In the genomic region with DNA sequence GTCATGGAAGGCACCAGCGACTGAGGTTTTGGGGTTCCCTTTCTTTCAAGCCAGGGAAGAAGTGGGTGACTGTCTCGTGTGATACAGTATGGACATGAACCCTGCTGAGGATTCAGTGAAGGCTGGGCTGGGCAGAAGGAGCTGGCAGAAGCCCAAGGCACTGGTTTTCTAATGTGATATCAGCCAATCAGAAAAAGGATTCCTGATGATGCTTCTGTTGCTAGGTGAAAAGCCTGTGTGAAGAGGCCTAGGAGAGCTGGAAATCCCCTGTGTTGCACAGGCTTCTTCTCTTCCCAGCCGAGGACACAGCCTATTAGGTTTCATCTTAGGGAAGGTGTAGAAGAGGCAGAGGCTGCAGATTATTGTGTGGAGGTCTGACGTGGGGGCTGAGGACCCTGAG, we compare ENCODE assay signal across 7 mouse cellular contexts. TPM values are rescaled to one million over a fixed set of nuclear protein-coding genes. Genes with fewer than 3 reads are reported as not detected.
DNase-seq lines count a peak whose midpoint lies in the region; ATAC-seq and TF ChIP-seq lines count a peak whose summit lies in the region.

No protein-coding gene starts in this region.

- H3K4me3 ChIP-seq in forebrain, embryonic 16.5 days (replicated peaks; ENCODE audit: low read length) = no peak overlapping the region
- no peak overlapping the region for H3K4me3 ChIP-seq in hindbrain, embryonic 15.5 days
- H3K4me3 ChIP-seq in midbrain, embryonic 12.5 days = no peak overlapping the region

- peak; percentile 76 for DNase-seq in NIH3T3 (ENCODE audit: low read depth)
- DNase-seq in brain, embryonic 14.5 days (ENCODE audit: low read depth) = peak; percentile 89
- peak; percentile 77 to 81 for DNase-seq in layer of hippocampus, postnatal 10 days (ENCODE audit: low spot score in 2 of 2)
- DNase-seq in right cerebral cortex, postnatal 36 days (ENCODE audit: low spot score in 2 of 2) = peak; percentile 24 to 52

- TF ChIP-seq POLR2A in brain, embryonic 14.5 days (IDR thresholded peaks at IDR 0.05; ENCODE audit: borderline replicate concordance, extremely low read depth, insufficient read depth, insufficient read length, poor library complexity, severe bottlenecking) = no peak

- H3K9me3 ChIP-seq in forebrain, embryonic 16.5 days (ENCODE audit: control insufficient read depth, low read length) = no peaks in the 10 kb centered on the region
- H3K9me3 ChIP-seq in hindbrain, embryonic 15.5 days = no peaks in the 10 kb centered on the region
- H3K9me3 ChIP-seq in midbrain, embryonic 12.5 days = no peaks in the 10 kb centered on the region

- H3K9ac ChIP-seq in forebrain, embryonic 16.5 days (replicated peaks; ENCODE audit: low read depth, low read length) = no peak overlapping the region
- H3K9ac ChIP-seq in hindbrain, embryonic 15.5 days = no peak overlapping the region
- no peak overlapping the region for H3K9ac ChIP-seq in midbrain, embryonic 12.5 days (replicated peaks)

- peaks cover 15% of the 10 kb centered on the region for H3K27me3 ChIP-seq in forebrain, embryonic 16.5 days (replicated peaks; ENCODE audit: control insufficient read depth, insufficient read depth, low read length)
- peaks cover 31% of the 10 kb centered on the region for H3K27me3 ChIP-seq in hindbrain, embryonic 15.5 days
- H3K27me3 ChIP-seq in midbrain, embryonic 12.5 days = peaks cover 28% of the 10 kb centered on the region

- H3K27ac ChIP-seq in forebrain, embryonic 16.5 days (ENCODE audit: low read length) = no peak overlapping the region
- no peak overlapping the region for H3K27ac ChIP-seq in hindbrain, embryonic 15.5 days (replicated peaks)
- H3K27ac ChIP-seq in midbrain, embryonic 12.5 days (replicated peaks) = no peak overlapping the region

- H3K4me2 ChIP-seq in forebrain, embryonic 16.5 days (ENCODE audit: low read length) = no peak overlapping the region
- H3K4me2 ChIP-seq in hindbrain, embryonic 15.5 days = no peak overlapping the region
- no peak overlapping the region for H3K4me2 ChIP-seq in midbrain, embryonic 12.5 days (replicated peaks)

- H3K36me3 ChIP-seq in forebrain, embryonic 16.5 days (ENCODE audit: control insufficient read depth, insufficient read depth) = no peaks in the 10 kb centered on the region
- H3K36me3 ChIP-seq in hindbrain, embryonic 15.5 days = no peaks in the 10 kb centered on the region
- H3K36me3 ChIP-seq in midbrain, embryonic 12.5 days = no peaks in the 10 kb centered on the region

- H3K4me1 ChIP-seq in forebrain, embryonic 16.5 days (replicated peaks; ENCODE audit: control insufficient read depth, insufficient read depth, low read length) = peaks cover 17% of the 10 kb centered on the region
- H3K4me1 ChIP-seq in hindbrain, embryonic 15.5 days (replicated peaks) = peaks cover 22% of the 10 kb centered on the region
- peaks cover 16% of the 10 kb centered on the region for H3K4me1 ChIP-seq in midbrain, embryonic 12.5 days

- ATAC-seq in forebrain, embryonic 16.5 days = peak; percentile 69
- peak; percentile 74 for ATAC-seq in hindbrain, embryonic 15.5 days (ENCODE audit: low FRiP score, low read depth)
- peak; percentile 56 for ATAC-seq in midbrain, embryonic 12.5 days (ENCODE audit: low FRiP score, low read depth)

- no peak for TF ChIP-seq CTCF in brain, embryonic 14.5 days (IDR thresholded peaks at IDR 0.05; ENCODE audit: borderline replicate concordance, extremely low read depth, insufficient read depth, insufficient read length)

- 20% methylated on average over 4 of the region's 4 CpGs for WGBS in forebrain, embryonic 16.5 days
- 22% methylated on average over 4 of the region's 4 CpGs for WGBS in hindbrain, embryonic 15.5 days
- 31% methylated on average over 4 of the region's 4 CpGs for WGBS in midbrain, embryonic 12.5 days

RNA-seq across cellular contexts. Expression of a gene that starts 4.0 kb away (rescaled TPM):
- 1.4 and 1.7 TPM in 2 replicates for polyA plus RNA-seq in brain, embryonic 14.5 days (2012; rRNA removed)
- polyA plus RNA-seq in forebrain, embryonic 16.5 days (2015; fragmentation: Nextera tagmentation; extraction: Ambion mirVana) = 0.53 and 0.95 TPM in 2 replicates
- polyA plus RNA-seq in hindbrain, embryonic 15.5 days (2015; fragmentation: Nextera tagmentation; extraction: Ambion mirVana) = 1.6 and 2.5 TPM in 2 replicates
- total RNA-seq in layer of hippocampus, postnatal 10 days (2021) = 1 to 10 TPM; 1.6 to 1.8 TPM
- 2.6 and 3.2 TPM in 2 replicates for polyA plus RNA-seq in midbrain, embryonic 12.5 days (2016; fragmentation: Nextera tagmentation; extraction: Ambion mirVana)

RNA-seq across cellular contexts. Expression of a gene that starts 22.8 kb away (rescaled TPM):
- 0.04 and 0.11 TPM in 2 replicates for polyA plus RNA-seq in brain, embryonic 14.5 days (2012; rRNA removed)
- 0.15 and 0.28 TPM in 2 replicates for polyA plus RNA-seq in forebrain, embryonic 16.5 days (2015; fragmentation: Nextera tagmentation; extraction: Ambion mirVana)
- 0.20 and 0.21 TPM in 2 replicates for polyA plus RNA-seq in hindbrain, embryonic 15.5 days (2015; fragmentation: Nextera tagmentation; extraction: Ambion mirVana)
- total RNA-seq in layer of hippocampus, postnatal 10 days (2021) = under 1 TPM; 0.18 to 0.33 TPM
- polyA plus RNA-seq in midbrain, embryonic 12.5 days (2016; fragmentation: Nextera tagmentation; extraction: Ambion mirVana) = not detected in 2 replicates

RNA-seq across cellular contexts. Expression of a gene that starts 26.1 kb away (rescaled TPM):
- polyA plus RNA-seq in brain, embryonic 14.5 days (2012; rRNA removed) = 0.50 and 0.51 TPM in 2 replicates
- not detected in 2 replicates for polyA plus RNA-seq in forebrain, embryonic 16.5 days (2015; fragmentation: Nextera tagmentation; extraction: Ambion mirVana)
- 0.83 and 1.2 TPM in 2 replicates for polyA plus RNA-seq in hindbrain, embryonic 15.5 days (2015; fragmentation: Nextera tagmentation; extraction: Ambion mirVana)
- under 1 TPM; 0.64 to 0.69 TPM for total RNA-seq in layer of hippocampus, postnatal 10 days (2021)
- 0.37 TPM in 1 of 2 replicates, not detected in the other for polyA plus RNA-seq in midbrain, embryonic 12.5 days (2016; fragmentation: Nextera tagmentation; extraction: Ambion mirVana)

RNA-seq across cellular contexts. Expression of a gene that starts 44.2 kb away (rescaled TPM):
- 0.93 and 1.6 TPM in 2 replicates for polyA plus RNA-seq in brain, embryonic 14.5 days (2012; rRNA removed)
- 0.82 and 1.0 TPM in 2 replicates for polyA plus RNA-seq in forebrain, embryonic 16.5 days (2015; fragmentation: Nextera tagmentation; extraction: Ambion mirVana)
- 3.4 and 4.1 TPM in 2 replicates for polyA plus RNA-seq in hindbrain, embryonic 15.5 days (2015; fragmentation: Nextera tagmentation; extraction: Ambion mirVana)
- total RNA-seq in layer of hippocampus, postnatal 10 days (2021) = 1 to 10 TPM; 1.3 to 2.3 TPM
- 1.7 and 2.0 TPM in 2 replicates for polyA plus RNA-seq in midbrain, embryonic 12.5 days (2016; fragmentation: Nextera tagmentation; extraction: Ambion mirVana)

RNA-seq across cellular contexts. Expression of a gene that starts 58.2 kb away (rescaled TPM):
- polyA plus RNA-seq in brain, embryonic 14.5 days (2012; rRNA removed) = 0.93 and 1.1 TPM in 2 replicates
- 1.6 and 2.6 TPM in 2 replicates for polyA plus RNA-seq in forebrain, embryonic 16.5 days (2015; fragmentation: Nextera tagmentation; extraction: Ambion mirVana)
- 2.2 and 2.3 TPM in 2 replicates for polyA plus RNA-seq in hindbrain, embryonic 15.5 days (2015; fragmentation: Nextera tagmentation; extraction: Ambion mirVana)
- total RNA-seq in layer of hippocampus, postnatal 10 days (2021) = 1 to 10 TPM; 4.8 to 6.3 TPM
- 0.79 and 0.82 TPM in 2 replicates for polyA plus RNA-seq in midbrain, embryonic 12.5 days (2016; fragmentation: Nextera tagmentation; extraction: Ambion mirVana)

Comparison
In these comparisons a context has a peak if more than half of its experiments do, and no peak if none do; other contexts are left out.
1. DNase-seq: peak in every context shown above with its lines; median percentile 89 in brain, embryonic 14.5 days; 79 in layer of hippocampus, postnatal 10 days; 76 in NIH3T3; 38 in right cerebral cortex, postnatal 36 days.